Mouse (Mus musculus) skeletal muscle tissue, adult 2 months (tissue): ENCODE data around the gene Ankrd28.

ENCODE experiments used
- DNase-seq: peaks from one replicate; pipeline ENCODE4 v3.0.0-alpha.2; 2012; ENCODE audit warnings: low read depth, low spot score

The Ankrd28 gene

GRCm38 (mm10) chr14:31715669-31716068 is 114.8 kb downstream of the Ankrd28 start:
- DNase-seq, result no peak

- no peak for DNase-seq
Measured at GRCm38 (mm10) chr14:31709343-31709742, 121.1 kb downstream of the Ankrd28 start.

DNA sequence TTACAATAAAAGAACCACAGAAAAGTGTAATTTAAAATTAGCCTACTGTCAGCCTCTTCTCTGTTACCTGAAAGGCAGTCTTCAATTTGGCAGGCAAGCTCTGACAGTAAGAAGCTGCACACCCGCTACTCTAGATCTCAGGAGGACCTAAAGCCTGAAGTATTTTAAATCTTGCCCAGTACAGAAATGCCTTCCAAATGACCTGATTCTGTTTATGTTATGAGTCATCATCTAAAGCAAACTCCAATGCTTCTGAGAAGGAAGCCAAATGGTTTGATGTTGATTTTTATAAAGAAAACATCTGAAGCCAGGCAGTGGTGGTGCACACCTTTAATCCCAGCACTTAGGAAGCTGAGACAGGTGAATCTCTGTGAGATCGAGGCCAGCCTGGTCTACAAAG is 130.1 kb downstream of the Ankrd28 start:
- DNase-seq, result no peak

DNA sequence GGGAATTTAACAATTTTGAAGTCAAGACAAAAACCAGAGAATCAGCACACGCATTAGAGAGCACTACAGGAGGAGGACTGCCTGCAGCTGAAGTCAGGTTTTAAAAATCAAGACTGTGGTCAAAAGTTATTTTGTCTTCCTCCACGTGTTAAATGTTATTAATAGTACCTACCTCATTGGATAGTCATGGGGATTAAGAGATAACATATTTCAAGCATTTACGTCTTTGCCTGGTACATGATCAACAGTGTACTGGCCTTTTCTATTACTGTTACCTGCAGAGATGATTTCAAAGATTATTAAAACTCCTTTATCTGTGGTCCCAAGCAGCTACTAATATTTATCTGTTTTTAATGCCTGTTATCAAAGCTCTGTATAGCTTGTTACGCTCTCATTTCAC is 132.7 kb downstream of the Ankrd28 start:
- DNase-seq, result no peak

DNA sequence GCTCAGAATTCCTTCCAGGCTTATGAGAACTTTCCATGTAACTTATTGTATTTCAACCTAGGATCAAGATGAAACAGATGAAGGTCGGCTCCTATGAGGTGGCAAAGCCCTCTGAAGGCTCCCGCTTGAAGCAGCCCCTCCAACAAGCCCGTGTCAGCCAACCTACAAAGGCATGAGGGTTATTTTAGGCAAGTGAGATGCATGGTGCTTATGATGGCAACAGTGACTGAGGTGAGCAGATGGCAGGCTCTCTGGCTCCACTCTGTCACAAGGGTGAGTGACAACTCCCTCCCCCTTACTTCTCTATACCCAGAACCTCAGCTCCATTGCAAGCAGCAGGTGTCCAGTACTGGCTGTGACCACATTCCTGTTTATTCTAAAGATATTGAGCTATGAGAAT is 133.1 kb downstream of the Ankrd28 start:
- DNase-seq, result peak; percentile 19

- no peak for DNase-seq
Measured at GRCm38 (mm10) chr14:31696985-31697303, 133.5 kb downstream of the Ankrd28 start.

DNA sequence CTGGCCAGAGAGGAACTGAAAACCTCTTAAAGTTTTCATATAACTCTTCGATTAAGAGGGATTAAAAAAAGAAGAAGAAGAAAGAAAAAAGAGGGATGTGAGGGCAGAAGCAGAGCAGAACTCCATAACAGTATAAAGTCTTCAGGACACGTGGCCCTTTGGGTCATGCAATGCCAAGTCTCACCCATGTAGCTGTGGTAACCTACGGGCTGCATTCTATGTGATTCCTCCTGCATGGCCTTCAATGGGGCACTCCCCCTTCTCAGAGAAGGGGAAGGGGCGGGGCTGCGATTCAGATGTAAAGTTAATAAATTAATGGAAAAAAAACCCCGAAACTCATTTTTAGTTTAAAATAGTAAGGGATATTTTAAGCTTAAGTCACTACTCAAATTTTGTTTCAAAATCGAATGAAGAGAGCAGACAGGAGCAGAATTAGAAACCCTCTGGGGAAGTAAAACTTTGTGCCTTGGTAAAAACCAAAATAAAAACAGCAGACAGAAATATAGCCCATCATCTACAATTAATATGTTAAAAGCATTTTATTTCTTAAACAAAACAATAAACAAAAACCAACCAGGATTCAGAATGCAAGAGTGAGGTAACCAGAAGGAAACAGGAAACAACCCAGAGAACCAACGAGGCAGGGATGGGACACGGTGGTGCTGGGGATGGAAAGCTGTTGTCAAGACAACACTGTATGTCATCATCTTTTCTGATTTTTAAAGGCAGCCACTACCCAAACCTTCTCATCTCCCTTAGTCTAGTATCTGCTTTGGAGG is 134.1 kb downstream of the Ankrd28 start:
- DNase-seq, result no peak

- no peak for DNase-seq
Measured at GRCm38 (mm10) chr14:31692536-31692935, 137.9 kb downstream of the Ankrd28 start.

GRCm38 (mm10) chr14:31686231-31686630 is 144.2 kb downstream of the Ankrd28 start:
- DNase-seq, result no peak

- no peak for DNase-seq
Measured at GRCm38 (mm10) chr14:31685680-31686079, 144.8 kb downstream of the Ankrd28 start.

DNA sequence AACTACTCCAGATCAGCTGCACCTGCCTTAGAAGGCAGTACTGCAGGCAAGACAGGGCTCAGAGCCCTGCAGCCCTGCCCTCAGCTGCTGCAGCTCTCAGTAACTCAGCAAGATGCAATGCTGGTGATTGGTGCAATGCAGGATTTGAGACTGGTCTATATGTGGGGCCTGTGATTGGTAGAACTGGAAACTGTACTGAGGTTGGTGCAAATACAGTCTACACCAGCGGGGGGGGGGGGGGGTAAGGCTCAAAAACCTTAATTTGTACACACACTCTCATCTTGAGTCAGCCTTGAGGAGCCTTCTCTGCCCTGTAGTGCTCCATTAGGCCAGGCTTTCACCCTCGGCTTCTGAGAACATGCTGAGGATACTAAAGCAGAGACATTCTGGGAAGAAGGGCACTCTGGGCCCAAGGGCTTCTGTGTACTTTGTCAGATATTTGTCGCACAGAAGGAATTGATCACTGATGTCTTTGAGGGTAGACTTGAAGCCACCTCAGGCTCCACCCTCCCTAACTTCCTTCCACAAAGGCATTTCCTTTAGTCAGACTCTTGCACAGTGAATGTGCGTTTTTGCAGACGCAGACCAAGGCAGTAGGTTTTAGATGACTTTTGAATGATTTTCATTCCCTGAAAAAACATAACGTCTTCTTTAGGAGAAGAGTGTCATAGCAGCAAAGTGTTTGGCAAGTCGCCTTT is 146.0 kb downstream of the Ankrd28 start:
- no peak for DNase-seq

- no peak for DNase-seq
Measured at GRCm38 (mm10) chr14:31683610-31684009, 146.8 kb downstream of the Ankrd28 start.

- no peak for DNase-seq
Measured at GRCm38 (mm10) chr14:31681931-31682555, 148.4 kb downstream of the Ankrd28 start.

DNA sequence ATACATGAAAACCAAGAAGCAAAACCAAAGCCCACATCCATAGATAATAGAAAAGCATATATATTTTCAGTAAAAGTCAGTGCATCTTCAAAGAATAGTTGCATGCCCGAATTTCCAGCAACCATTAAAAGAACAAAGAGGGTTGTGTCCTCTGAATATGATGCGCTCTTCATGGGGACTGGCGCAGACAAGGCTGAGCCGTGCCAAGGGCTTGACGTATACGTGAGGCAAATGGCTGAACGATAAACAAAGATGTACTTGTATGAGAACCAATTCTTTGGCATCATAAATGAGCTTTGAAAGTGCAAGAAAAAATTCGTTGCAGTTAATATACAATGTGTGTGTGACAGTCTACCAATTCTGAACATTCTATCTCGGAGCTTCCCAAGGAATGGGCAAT is 149.2 kb downstream of the Ankrd28 start:
- DNase-seq, result no peak

DNA sequence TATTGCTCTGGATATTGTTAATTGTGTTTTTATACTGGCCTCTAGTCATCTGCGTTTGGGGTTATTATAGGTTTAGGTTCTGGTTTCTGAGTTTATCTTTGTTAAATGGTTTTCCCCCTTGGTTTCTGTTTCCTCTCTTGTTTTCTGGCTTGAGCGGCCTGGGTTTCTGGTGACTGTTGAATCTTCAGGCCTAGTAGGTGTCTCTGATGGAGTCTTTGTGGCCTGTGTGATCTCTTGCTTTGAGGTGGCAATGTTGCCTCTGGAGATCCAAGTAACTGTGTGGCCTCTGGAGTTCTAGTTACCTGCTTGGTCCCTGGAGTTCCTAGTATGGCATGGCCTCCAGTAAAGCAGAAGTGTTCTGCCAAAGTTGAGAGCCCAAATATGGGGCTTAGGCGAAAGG is 149.8 kb downstream of the Ankrd28 start:
- no peak for DNase-seq

- no peak for DNase-seq
Measured at GRCm38 (mm10) chr14:31671635-31672320, 158.7 kb downstream of the Ankrd28 start.

- DNase-seq, result peak; percentile 71
Measured at GRCm38 (mm10) chr14:31669642-31670490, 160.6 kb downstream of the Ankrd28 start.

- DNase-seq, result peak; percentile 80
Measured at GRCm38 (mm10) chr14:31669161-31669611, 161.3 kb downstream of the Ankrd28 start.

DNA sequence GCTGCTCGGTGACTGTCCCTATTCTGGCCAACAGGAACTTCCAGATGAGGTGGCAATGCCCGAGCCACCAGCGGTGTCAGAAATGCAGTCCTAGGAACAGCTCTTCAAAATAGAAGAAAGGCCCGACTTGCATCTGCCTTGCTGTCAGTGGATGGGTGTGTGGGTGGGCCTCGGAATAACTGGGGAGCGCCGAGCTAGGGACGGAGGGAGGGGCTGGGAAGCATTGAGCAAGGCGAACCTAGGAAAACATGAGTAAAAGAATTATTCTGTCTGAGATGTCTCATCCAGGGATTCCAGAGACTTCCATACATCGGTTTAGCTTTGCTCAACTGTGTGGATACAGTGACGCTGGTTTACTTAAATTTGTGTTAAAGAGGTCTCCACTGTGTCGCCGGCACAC is 162.1 kb downstream of the Ankrd28 start:
- DNase-seq, result no peak

DNA sequence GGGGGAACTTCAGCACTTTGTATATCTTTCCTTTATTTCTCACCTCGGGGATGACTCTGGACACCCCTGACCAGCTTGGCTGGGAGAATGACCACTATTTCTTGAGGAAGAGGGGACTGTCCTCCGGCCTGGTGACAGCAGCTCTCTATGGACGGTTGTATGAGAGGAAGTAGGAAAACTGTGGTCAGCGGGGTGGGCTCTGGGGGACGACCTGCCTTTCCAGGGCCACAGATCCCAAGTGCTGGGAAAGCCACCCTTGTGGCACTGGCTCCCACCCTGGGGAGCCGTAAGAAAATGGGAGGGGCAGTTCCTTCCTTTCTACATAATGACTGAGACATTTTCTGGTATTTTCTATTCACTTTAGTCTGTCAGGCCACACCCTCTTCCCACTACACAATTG is 162.7 kb downstream of the Ankrd28 start:
- no peak for DNase-seq
